Mouse (Mus musculus): ENCODE results near the gene Fasl. TPM values are rescaled to one million over a fixed set of nuclear protein-coding genes. Genes with fewer than 3 reads are reported as not detected.

The Fasl gene
- polyA plus RNA-seq, 1 experiment = 1.5 TPM

DNA sequence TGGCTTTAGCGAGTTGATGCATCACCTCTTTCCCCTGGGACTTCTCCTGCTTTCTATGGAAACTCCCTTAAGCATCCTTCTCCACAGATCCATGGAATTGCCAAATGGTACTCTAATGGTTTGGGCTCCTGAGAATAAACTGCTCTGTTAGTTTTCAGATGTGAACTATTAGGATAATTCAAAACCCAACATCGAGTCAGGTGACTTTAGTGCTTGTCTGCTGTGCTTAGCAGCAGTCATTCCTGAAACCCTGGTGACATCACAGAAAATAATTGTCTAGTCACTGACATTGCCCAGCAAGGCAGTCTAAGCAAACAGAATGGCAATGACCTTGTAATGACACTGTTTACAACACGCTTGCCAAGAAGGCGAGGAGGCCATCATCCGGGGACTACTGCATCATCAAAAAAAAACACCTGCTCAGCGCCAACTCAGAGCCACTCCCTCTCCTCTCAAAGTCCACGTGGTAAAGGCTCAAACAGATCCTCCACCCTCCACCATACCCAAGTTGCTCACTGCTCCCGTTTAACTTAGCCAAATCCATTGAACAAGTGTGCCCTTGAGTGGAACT is 37.7 kb downstream of the Fasl start:
- no peaks in the 10 kb centered on the region for H3K4me1 ChIP-seq (ENCODE audit: control insufficient read depth, insufficient read depth, low read length)
- no peak overlapping the region for H3K27ac ChIP-seq (ENCODE audit: control insufficient read depth, insufficient read depth, low read depth, low read length, poor library complexity)
- WGBS = 54% methylated on average over 8 of the region's 8 CpGs
- H3K4me3 ChIP-seq (replicated peaks; ENCODE audit: control insufficient read depth, low read depth, low read length) = no peak overlapping the region
- TF ChIP-seq CTCF (IDR thresholded peaks at IDR 0.05; ENCODE audit: control insufficient read depth, insufficient read depth, low read length) = no peak
- TF ChIP-seq POLR2A (IDR thresholded peaks at IDR 0.05; ENCODE audit: borderline replicate concordance, control insufficient read depth, low read depth, low read length) = no peak

- no peak overlapping the region for H3K4me3 ChIP-seq (replicated peaks; ENCODE audit: control insufficient read depth, low read depth, low read length)
- no peaks in the 10 kb centered on the region for H3K4me1 ChIP-seq (ENCODE audit: control insufficient read depth, insufficient read depth, low read length)
- WGBS = 90% methylated on average over 6 of the region's 6 CpGs
- no peak for TF ChIP-seq POLR2A (IDR thresholded peaks at IDR 0.05; ENCODE audit: borderline replicate concordance, control insufficient read depth, low read depth, low read length)
- no peak for TF ChIP-seq CTCF (IDR thresholded peaks at IDR 0.05; ENCODE audit: control insufficient read depth, insufficient read depth, low read length)
- no peak overlapping the region for H3K27ac ChIP-seq (ENCODE audit: control insufficient read depth, insufficient read depth, low read depth, low read length, poor library complexity)
Measured at GRCm38 (mm10) chr1:161748685-161749084, 39.6 kb downstream of the Fasl start.

- no peaks in the 10 kb centered on the region for H3K4me1 ChIP-seq (ENCODE audit: control insufficient read depth, insufficient read depth, low read length)
Measured at GRCm38 (mm10) chr1:161748138-161748537, 40.2 kb downstream of the Fasl start.

GRCm38 (mm10) chr1:161746542-161747302 is 41.6 kb downstream of the Fasl start:
- TF ChIP-seq POLR2A (IDR thresholded peaks at IDR 0.05; ENCODE audit: borderline replicate concordance, control insufficient read depth, low read depth, low read length) (no peak), CTCF (IDR thresholded peaks at IDR 0.05; ENCODE audit: control insufficient read depth, insufficient read depth, low read length) (no peak)
- Histone ChIP-seq H3K4me3 (replicated peaks; ENCODE audit: control insufficient read depth, low read depth, low read length) (no peak overlapping the region), H3K27ac (ENCODE audit: control insufficient read depth, insufficient read depth, low read depth, low read length, poor library complexity) (no peak overlapping the region), H3K4me1 (ENCODE audit: control insufficient read depth, insufficient read depth, low read length) (no peaks in the 10 kb centered on the region)
- 89% methylated on average over 25 of the region's 25 CpGs for WGBS

More at GRCm38 (mm10) chr1:161748138-161748537, 40.2 kb downstream of the Fasl start:
- no peak for TF ChIP-seq POLR2A (IDR thresholded peaks at IDR 0.05; ENCODE audit: borderline replicate concordance, control insufficient read depth, low read depth, low read length)
- peak; percentile 69 for TF ChIP-seq CTCF (IDR thresholded peaks at IDR 0.05; ENCODE audit: control insufficient read depth, insufficient read depth, low read length)
- Histone ChIP-seq H3K4me3 (replicated peaks; ENCODE audit: control insufficient read depth, low read depth, low read length) (no peak overlapping the region), H3K27ac (ENCODE audit: control insufficient read depth, insufficient read depth, low read depth, low read length, poor library complexity) (no peak overlapping the region)
- 4% methylated on average over 8 of the region's 8 CpGs for WGBS

DNA sequence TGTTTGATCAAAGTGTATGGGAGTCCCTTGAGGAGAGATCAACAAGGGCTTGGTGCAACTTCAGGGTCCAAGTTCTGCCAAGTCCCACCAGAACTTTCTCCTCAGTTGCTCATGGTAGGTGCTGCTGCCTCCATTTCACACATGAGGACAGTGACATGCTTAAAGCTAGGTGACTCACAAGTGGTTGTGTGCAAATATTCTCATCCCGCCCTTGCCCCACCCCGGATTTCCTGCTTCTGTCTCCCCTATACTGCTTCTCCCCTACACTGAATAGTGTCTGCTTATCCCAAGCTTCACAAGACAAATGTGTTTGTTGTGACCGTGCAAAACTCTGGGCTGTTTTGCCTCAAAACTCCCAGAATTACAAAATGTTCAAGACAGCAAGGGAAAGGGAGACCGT is 43.4 kb downstream of the Fasl start:
- Histone ChIP-seq H3K4me3 (replicated peaks; ENCODE audit: control insufficient read depth, low read depth, low read length) (no peak overlapping the region), H3K27ac (ENCODE audit: control insufficient read depth, insufficient read depth, low read depth, low read length, poor library complexity) (no peak overlapping the region), H3K4me1 (ENCODE audit: control insufficient read depth, insufficient read depth, low read length) (no peaks in the 10 kb centered on the region)
- no peak for TF ChIP-seq POLR2A (IDR thresholded peaks at IDR 0.05; ENCODE audit: borderline replicate concordance, control insufficient read depth, low read depth, low read length)
- 52% methylated on average over 4 of the region's 4 CpGs for WGBS

- Histone ChIP-seq H3K4me3 (replicated peaks; ENCODE audit: control insufficient read depth, low read depth, low read length) (no peak overlapping the region), H3K4me1 (ENCODE audit: control insufficient read depth, insufficient read depth, low read length) (no peaks in the 10 kb centered on the region), H3K27ac (ENCODE audit: control insufficient read depth, insufficient read depth, low read depth, low read length, poor library complexity) (no peak overlapping the region)
- WGBS = 61% methylated on average over 4 of the region's 4 CpGs
- TF ChIP-seq POLR2A (IDR thresholded peaks at IDR 0.05; ENCODE audit: borderline replicate concordance, control insufficient read depth, low read depth, low read length) = no peak
- no peak for TF ChIP-seq CTCF (IDR thresholded peaks at IDR 0.05; ENCODE audit: control insufficient read depth, insufficient read depth, low read length)
Measured at GRCm38 (mm10) chr1:161744209-161744608, 44.1 kb downstream of the Fasl start.

GRCm38 (mm10) chr1:161742481-161743267 is 45.6 kb downstream of the Fasl start:
- WGBS = 81% methylated on average over 16 of the region's 16 CpGs
- no peak overlapping the region for H3K4me3 ChIP-seq (replicated peaks; ENCODE audit: control insufficient read depth, low read depth, low read length)
- no peaks in the 10 kb centered on the region for H3K4me1 ChIP-seq (ENCODE audit: control insufficient read depth, insufficient read depth, low read length)
- TF ChIP-seq CTCF (IDR thresholded peaks at IDR 0.05; ENCODE audit: control insufficient read depth, insufficient read depth, low read length) (no peak), POLR2A (IDR thresholded peaks at IDR 0.05; ENCODE audit: borderline replicate concordance, control insufficient read depth, low read depth, low read length) (no peak)
- no peak overlapping the region for H3K27ac ChIP-seq (ENCODE audit: control insufficient read depth, insufficient read depth, low read depth, low read length, poor library complexity)

GRCm38 (mm10) chr1:161736848-161737247 is 51.4 kb downstream of the Fasl start:
- WGBS = under 1% methylated on average over 3 of the region's 3 CpGs
- no peak for TF ChIP-seq CTCF (IDR thresholded peaks at IDR 0.05; ENCODE audit: control insufficient read depth, insufficient read depth, low read length)
- no peak for TF ChIP-seq POLR2A (IDR thresholded peaks at IDR 0.05; ENCODE audit: borderline replicate concordance, control insufficient read depth, low read depth, low read length)
- no peak overlapping the region for H3K4me3 ChIP-seq (replicated peaks; ENCODE audit: control insufficient read depth, low read depth, low read length)
- H3K4me1 ChIP-seq (ENCODE audit: control insufficient read depth, insufficient read depth, low read length) = peaks cover 2% of the 10 kb centered on the region; the same call in 1 of the 2 replicates
- H3K27ac ChIP-seq (ENCODE audit: control insufficient read depth, insufficient read depth, low read depth, low read length, poor library complexity) = no peak overlapping the region
